Mouse (Mus musculus) embryonic facial prominence, embryonic 10.5 days (tissue): ENCODE data around the gene Mettl7a3. TPM values are rescaled to one million over a fixed set of nuclear protein-coding genes. Genes with fewer than 3 reads are reported as not detected.
"Not testable (repeated sequence)": the region's sequence is repeated elsewhere in the genome, so short reads cannot be mapped to it uniquely, and the experiment has no call there.

Experiments
- DNase-seq: peaks from one replicate; pipeline ENCODE4 v3.0.0-alpha.2; 2017; ENCODE audit warnings: low spot score
- H3K27ac ChIP-seq: fragments of 300-500 bp; sonication (generic); replicated peaks from 2 replicates; pipeline ENCODE4 v1.5.1; 2016; ENCODE audit warnings: mild to moderate bottlenecking
- H3K27me3 ChIP-seq: fragments of 300-500 bp; sonication (generic); replicated peaks from 2 replicates; pipeline ENCODE4 v1.6.1; 2016; ENCODE audit warnings: low read depth, mild to moderate bottlenecking; ENCODE audit not compliant: poor library complexity, severe bottlenecking
- H3K36me3 ChIP-seq: fragments of 300-500 bp; sonication (generic); replicated peaks from 2 replicates; pipeline ENCODE4 v1.6.1; 2016; ENCODE audit warnings: mild to moderate bottlenecking, moderate library complexity
- H3K4me1 ChIP-seq: fragments of 300-500 bp; sonication (generic); 2 replicates; pipeline ENCODE4 v1.6.1; 2016
- H3K4me3 ChIP-seq: fragments of 300-500 bp; sonication (generic); 2 replicates; pipeline ENCODE4 v1.5.1; 2016; ENCODE audit warnings: mild to moderate bottlenecking, moderate library complexity
- H3K9me3 ChIP-seq: fragments of 300-500 bp; sonication (generic); 2 replicates; pipeline ENCODE4 v1.6.1; 2016; ENCODE audit warnings: mild to moderate bottlenecking
- WGBS: fragments of 180-500 bp; shearing (Covaris S2); methylation state at CpG from one replicate; pipeline ENCODE4 v1.1.7; 2016; 5-methylcytosine and 5-hydroxymethylcytosine counted together
- polyA plus RNA-seq: library from polyadenylated mRNA; unstranded; fragments of >200 nt; fragmentation: Nextera tagmentation; extraction: Ambion mirVana; gene quantifications from 2 replicates; pipeline ENCODE4 v1.2.1, GENCODE M21; 2016

The Mettl7a3 gene
- polyA plus RNA-seq, 1 experiment from 2014 or later = not detected

- H3K4me3 ChIP-seq, H3K27ac ChIP-seq, H3K36me3 ChIP-seq, H3K27me3 ChIP-seq, H3K9me3 ChIP-seq, H3K4me1 ChIP-seq: not testable (repeated sequence)
- 47% methylated on average over 10 of the region's 10 CpGs for WGBS
- DNase-seq = peak; percentile 41
Observed at GRCm38 (mm10) chr15:100337847-100338246, 3.1 kb downstream of the Mettl7a3 start.

GRCm38 (mm10) chr15:100341314-100341980 is 6.7 kb downstream of the Mettl7a3 start:
- H3K27ac ChIP-seq, DNase-seq, H3K4me1 ChIP-seq, H3K36me3 ChIP-seq, H3K4me3 ChIP-seq, H3K9me3 ChIP-seq, H3K27me3 ChIP-seq: not testable (repeated sequence)
- WGBS = 77% methylated on average over 5 of the region's 5 CpGs

GRCm38 (mm10) chr15:100345484-100345883 is 10.8 kb downstream of the Mettl7a3 start:
- Histone ChIP-seq H3K27me3 (no peaks in the 10 kb centered on the region), H3K27ac (peak overlapping the region; percentile 68), H3K36me3 (no peaks in the 10 kb centered on the region), H3K9me3 (peaks cover 4% of the 10 kb centered on the region; the same call in 1 of the 2 replicates), H3K4me3 (no peak overlapping the region), H3K4me1 (peaks cover 22% of the 10 kb centered on the region)
- DNase-seq = no peak

GRCm38 (mm10) chr15:100346761-100347160 is 12.0 kb downstream of the Mettl7a3 start:
- H3K4me3 ChIP-seq = no peak overlapping the region
- peaks cover 4% of the 10 kb centered on the region; the same call in 1 of the 2 replicates for H3K9me3 ChIP-seq
- DNase-seq = no peak
- H3K4me1 ChIP-seq = peaks cover 29% of the 10 kb centered on the region
- peak overlapping the region; percentile 68 for H3K27ac ChIP-seq
- H3K27me3 ChIP-seq = no peaks in the 10 kb centered on the region
- H3K36me3 ChIP-seq = no peaks in the 10 kb centered on the region
- WGBS = 71% methylated on average over 14 of the region's 14 CpGs

DNA sequence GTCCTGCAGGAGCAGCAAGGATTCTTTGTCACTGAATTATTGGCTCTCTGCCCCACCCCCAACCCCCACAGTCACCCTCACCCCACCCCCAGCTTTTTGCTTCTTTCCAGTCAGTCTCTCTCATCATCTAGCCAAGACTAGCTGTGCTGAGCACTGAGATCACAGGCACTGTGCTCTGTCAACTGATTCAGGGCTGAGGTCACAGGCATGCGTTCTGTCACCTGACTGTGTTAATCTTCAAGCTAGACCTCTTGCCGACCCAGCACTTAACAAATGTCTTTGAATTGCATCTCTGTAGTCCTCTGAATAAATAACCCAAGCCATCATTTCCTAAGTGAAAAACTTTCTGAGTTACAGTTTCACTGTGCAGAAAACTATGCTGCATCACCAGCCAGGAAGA is 14.8 kb downstream of the Mettl7a3 start:
- DNase-seq = no peak
- WGBS = 66% methylated on average over 2 of the region's 2 CpGs
- H3K36me3 ChIP-seq = no peaks in the 10 kb centered on the region

GRCm38 (mm10) chr15:100351501-100352060 is 16.9 kb downstream of the Mettl7a3 start:
- H3K9me3 ChIP-seq = 0 out of 2 replicates have a peak, but pooled peaks cover under 1% of the 10 kb centered on the region
- H3K36me3 ChIP-seq = no peaks in the 10 kb centered on the region
- H3K27me3 ChIP-seq = no peaks in the 10 kb centered on the region
- H3K4me1 ChIP-seq = peaks cover 27% of the 10 kb centered on the region
- WGBS = 70% methylated on average over 6 of the region's 6 CpGs
- H3K4me3 ChIP-seq = no peak overlapping the region
- no peak for DNase-seq
- H3K27ac ChIP-seq = no peak overlapping the region; the same call in 1 of the 2 replicates

More for the DNA sequence above, 14.8 kb downstream of the Mettl7a3 start:
- Histone ChIP-seq H3K4me3 (no peak overlapping the region), H3K9me3 (peaks cover 4% of the 10 kb centered on the region; the same call in 1 of the 2 replicates), H3K27me3 (no peaks in the 10 kb centered on the region), H3K4me1 (peaks cover 31% of the 10 kb centered on the region), H3K27ac (no peak overlapping the region)

- peaks cover 22% of the 10 kb centered on the region for H3K4me1 ChIP-seq
- H3K36me3 ChIP-seq = no peaks in the 10 kb centered on the region
- H3K27ac ChIP-seq = no peak within 1 kb of the TSS
- no peak within 1 kb of the TSS for H3K4me3 ChIP-seq
- WGBS = 73% methylated on average over 10 of the region's 10 CpGs
- no peaks in the 10 kb centered on the region for H3K9me3 ChIP-seq
- H3K27me3 ChIP-seq = no peaks in the 10 kb centered on the region
- no peak for DNase-seq
Observed at GRCm38 (mm10) chr15:100352711-100353250, 18.1 kb downstream of the Mettl7a3 start, which contains the start of the genes Methig1 and Mettl7a2. Gene Methig1, plus strand, starts transcription at chr15:100353149. Gene Mettl7a2, plus strand, starts transcription at chr15:100353200.

DNA sequence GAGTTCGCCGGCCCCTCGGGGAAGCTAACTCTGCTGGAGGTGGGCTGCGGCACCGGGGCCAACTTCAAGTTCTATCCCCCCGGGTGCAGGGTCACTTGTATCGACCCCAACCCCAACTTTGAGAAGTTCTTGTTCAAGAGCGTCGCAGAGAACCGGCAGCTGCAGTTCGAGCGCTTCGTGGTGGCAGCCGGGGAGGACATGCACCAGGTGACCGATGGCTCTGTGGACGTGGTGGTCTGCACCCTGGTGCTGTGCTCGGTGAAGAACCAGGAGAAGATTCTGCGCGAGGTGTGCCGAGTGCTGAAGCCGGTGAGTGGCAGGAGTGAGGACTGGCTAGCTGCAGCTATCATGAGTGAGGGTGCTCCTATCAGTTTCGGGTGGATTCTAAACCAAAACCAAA is 18.7 kb downstream of the Mettl7a3 start:
- H3K27ac ChIP-seq, DNase-seq, H3K27me3 ChIP-seq, H3K9me3 ChIP-seq, H3K36me3 ChIP-seq, H3K4me3 ChIP-seq: not testable (repeated sequence)
- 94% methylated on average over 21 of the region's 22 CpGs for WGBS
- H3K4me1 ChIP-seq = peaks cover 22% of the 10 kb centered on the region

DNA sequence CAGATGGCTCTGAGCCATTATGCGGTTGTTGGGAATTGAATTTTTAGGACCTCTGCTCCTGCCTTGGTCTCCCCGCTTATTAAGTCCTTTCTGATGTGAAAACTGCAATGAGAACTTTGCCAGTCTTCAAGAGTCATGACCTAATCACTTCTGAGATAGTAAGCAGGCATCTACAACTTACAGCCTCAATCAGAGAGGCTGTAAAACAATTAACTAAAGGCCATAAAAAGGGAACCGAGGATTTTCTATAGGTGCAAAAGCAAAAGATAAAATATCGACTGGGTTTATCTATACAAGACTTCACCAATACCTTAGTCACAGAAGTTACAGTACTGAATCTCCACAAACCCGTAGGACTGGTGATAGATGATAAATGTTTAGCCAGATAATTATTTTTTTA is 21.1 kb downstream of the Mettl7a3 start:
- Histone ChIP-seq H3K36me3 (no peaks in the 10 kb centered on the region), H3K27ac (no peak overlapping the region), H3K4me3 (no peak overlapping the region), H3K9me3 (no peaks in the 10 kb centered on the region), H3K4me1 (peaks cover 9% of the 10 kb centered on the region), H3K27me3 (no peaks in the 10 kb centered on the region)
- 91% methylated on average over 5 of the region's 5 CpGs for WGBS
- DNase-seq = no peak

DNA sequence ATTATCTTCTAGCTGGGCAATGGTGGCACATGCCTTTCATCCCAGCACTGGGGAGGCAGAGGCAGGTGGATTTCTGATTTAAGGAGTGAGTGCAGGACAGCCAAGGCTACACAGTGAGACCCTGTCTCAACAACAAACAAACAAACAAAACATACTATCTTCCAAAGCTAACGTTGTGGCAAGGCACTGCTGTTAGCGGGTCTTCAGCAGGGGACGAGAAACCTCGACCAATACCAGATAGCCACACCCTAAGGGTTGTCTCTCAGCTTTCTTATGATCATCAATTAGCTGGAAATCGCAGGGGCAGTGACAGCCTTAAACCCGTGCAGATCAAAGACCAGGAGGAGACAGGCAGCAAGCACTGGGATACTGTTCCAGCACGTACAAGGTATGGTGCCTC is 29.5 kb downstream of the Mettl7a3 start, which contains the start of gene Higd1c:
Higd1c (plus strand) TSS at position 301 of the 400 bp plus-strand sequence.
- Histone ChIP-seq H3K27me3 (no peaks in the 10 kb centered on the region), H3K9me3 (no peaks in the 10 kb centered on the region; the same call in none of the 2 replicates), H3K4me3 (no peak within 1 kb of the TSS), H3K4me1 (peaks cover 12% of the 10 kb centered on the region), H3K27ac (no peak within 1 kb of the TSS), H3K36me3 (no peaks in the 10 kb centered on the region)
- DNase-seq = no peak
- WGBS = 78% methylated on average over 7 of the region's 7 CpGs

DNA sequence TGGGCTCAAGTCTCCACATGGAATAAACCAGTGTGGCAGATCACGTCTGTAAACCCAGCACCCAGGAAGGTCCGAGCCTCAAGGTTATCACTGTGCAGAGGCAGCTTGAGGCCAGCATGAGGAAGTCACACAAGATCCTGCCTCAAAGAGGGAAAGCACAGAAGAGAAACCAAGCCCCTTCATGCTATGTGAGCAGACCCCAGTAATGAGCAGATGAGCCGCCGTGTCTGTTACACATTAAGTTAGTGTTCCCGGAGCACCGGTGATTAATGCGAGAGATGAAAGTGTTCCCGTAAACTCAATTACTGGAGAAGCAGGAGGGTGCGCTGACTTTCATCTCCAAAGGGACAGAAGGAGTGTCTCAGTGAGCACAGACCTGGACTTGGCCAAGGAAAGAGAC is 31.2 kb downstream of the Mettl7a3 start:
- 58% methylated on average over 9 of the region's 9 CpGs for WGBS
- DNase-seq = not testable (repeated sequence)

DNA sequence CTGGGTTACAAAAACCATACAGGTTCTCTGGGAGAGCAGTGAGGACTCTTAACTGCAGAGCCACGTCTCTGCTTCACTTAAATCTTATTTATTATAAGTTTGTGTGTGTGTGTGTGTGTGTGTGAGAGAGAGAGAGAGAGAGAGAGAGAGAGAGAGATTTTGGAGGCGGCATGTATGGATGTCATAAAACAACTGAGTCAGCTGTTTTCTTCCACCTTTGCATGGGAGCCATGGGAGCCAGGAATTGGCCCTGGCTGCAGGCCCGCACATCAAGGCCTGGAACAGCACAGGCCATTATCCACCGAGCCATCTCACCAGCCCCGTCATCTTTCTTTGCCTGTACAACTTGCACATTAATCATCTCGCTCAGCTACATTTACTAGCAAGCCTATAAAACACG is 32.4 kb downstream of the Mettl7a3 start:
- Histone ChIP-seq H3K36me3 (no peaks in the 10 kb centered on the region), H3K4me3 (no peak overlapping the region), H3K27ac (no peak overlapping the region), H3K27me3 (no peaks in the 10 kb centered on the region), H3K9me3 (no peaks in the 10 kb centered on the region; the same call in none of the 2 replicates), H3K4me1 (peaks cover 15% of the 10 kb centered on the region)
- WGBS = 92% methylated on average over 7 of the region's 7 CpGs
- DNase-seq = no peak

More for the DNA sequence above, 31.2 kb downstream of the Mettl7a3 start:
- not testable (repeated sequence) for H3K36me3 ChIP-seq, H3K4me3 ChIP-seq, H3K27ac ChIP-seq, H3K27me3 ChIP-seq, H3K9me3 ChIP-seq
- H3K4me1 ChIP-seq = peaks cover 15% of the 10 kb centered on the region

- Histone ChIP-seq H3K9me3 (no peaks in the 10 kb centered on the region), H3K27me3 (no peaks in the 10 kb centered on the region), H3K27ac (no peak overlapping the region), H3K36me3 (no peaks in the 10 kb centered on the region), H3K4me1 (peaks cover 7% of the 10 kb centered on the region; the same call in 1 of the 2 replicates), H3K4me3 (no peak overlapping the region)
- WGBS = 36% methylated on average over 5 of the region's 5 CpGs
- peak; percentile 63 for DNase-seq
Observed at GRCm38 (mm10) chr15:100375066-100375465, 40.3 kb downstream of the Mettl7a3 start.
